Mouse (Mus musculus) bone marrow, adult 2 months (tissue): ENCODE results near the gene Tcn2.

Experiments
- CTCF ChIP-seq: fragments of 200-500 bp; IDR thresholded peaks from 2 replicates; pipeline ENCODE4 v1.5.1; 2011; ENCODE audit warnings: low read length, control low read depth; ENCODE audit not compliant: control insufficient read depth, insufficient read depth
- POLR2A ChIP-seq: fragments of 200-500 bp; IDR thresholded peaks from 2 replicates; pipeline ENCODE4 v1.6.1; 2011; ENCODE audit warnings: low read depth, mild to moderate bottlenecking, control low read depth, low read length, borderline replicate concordance; ENCODE audit not compliant: control insufficient read depth

GRCm38 (mm10) chr11:3941371-3941770, 9.4 kb upstream of the Tcn2 start:
- TF ChIP-seq POLR2A (no peak), CTCF (no peak)
